ENCODE assay signal across 10 mouse cellular contexts in the genomic region with DNA sequence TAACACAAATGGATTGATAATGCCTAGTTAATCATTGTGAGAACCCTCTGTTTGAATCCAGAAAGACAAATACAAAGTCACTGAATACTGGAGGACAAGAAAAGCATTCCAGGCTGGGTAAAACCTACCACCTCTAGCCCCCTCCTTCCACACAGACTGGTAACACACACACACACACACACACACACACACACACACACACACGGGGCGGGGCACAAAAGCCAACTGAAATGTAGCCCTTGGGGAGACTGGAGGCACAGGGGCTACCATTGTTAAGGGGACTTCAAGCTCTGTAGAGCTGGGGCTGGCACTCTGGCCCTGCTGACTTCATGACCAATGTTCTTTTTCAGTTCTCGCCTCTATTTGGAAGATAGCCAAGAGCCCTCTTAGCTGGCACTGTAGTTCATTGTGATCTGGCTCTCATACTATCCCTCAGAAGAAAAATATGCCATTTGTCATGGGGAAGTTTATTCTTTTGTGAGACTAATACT. TPM values are rescaled to one million over a fixed set of nuclear protein-coding genes. Genes with fewer than 3 reads are reported as not detected.
DNase-seq lines count a peak whose midpoint lies in the region; ATAC-seq and TF ChIP-seq lines count a peak whose summit lies in the region.
"Had no signal": no experiment of that assay in that cellular context is flagged by ENCODE, and none has a peak within 500 bp of the region (broad histone marks: within the 10 kb centered on the region; RNA-seq: fewer than 3 reads in every experiment).

No protein-coding gene starts in this region.

- peaks cover 21% of the 10 kb centered on the region for H3K4me1 ChIP-seq in forebrain, embryonic 13.5 days
- H3K4me1 ChIP-seq in forebrain, embryonic 11.5 days (replicated peaks; ENCODE audit: control insufficient read depth, insufficient read depth, low read length), result 0 out of 2 replicates have a peak, but pooled peaks cover 3% of the 10 kb centered on the region
- peaks cover 5% of the 10 kb centered on the region for H3K4me1 ChIP-seq in lung, embryonic 16.5 days (replicated peaks; ENCODE audit: control insufficient read depth, insufficient read depth, low read length)
- H3K4me1 ChIP-seq in lung, adult 2 months (ENCODE audit: control insufficient read depth, insufficient read depth, low read length), result no peaks in the 10 kb centered on the region; the same call in 1 of the 2 replicates
- 0 out of 2 replicates have a peak, but pooled peaks cover 6% of the 10 kb centered on the region for H3K4me1 ChIP-seq in hindbrain, embryonic 14.5 days (replicated peaks; ENCODE audit: control insufficient read depth, insufficient read depth, low read length)
- no peaks in the 10 kb centered on the region for H3K4me1 ChIP-seq in neural tube, embryonic 14.5 days (ENCODE audit: control insufficient read depth, insufficient read depth, low read length)

- no peaks in the 10 kb centered on the region for H3K36me3 ChIP-seq in forebrain, embryonic 13.5 days (ENCODE audit: poor library complexity, severe bottlenecking)
- H3K36me3 ChIP-seq in forebrain, embryonic 11.5 days (ENCODE audit: control insufficient read depth, insufficient read depth, low read length), result no peaks in the 10 kb centered on the region
- no peaks in the 10 kb centered on the region for H3K36me3 ChIP-seq in lung, embryonic 16.5 days (ENCODE audit: control insufficient read depth, insufficient read depth, low read length)
- H3K36me3 ChIP-seq in hindbrain, embryonic 14.5 days (replicated peaks; ENCODE audit: control insufficient read depth, insufficient read depth), result no peaks in the 10 kb centered on the region
- H3K36me3 ChIP-seq in neural tube, embryonic 14.5 days (ENCODE audit: control insufficient read depth, insufficient read depth, low read length), result no peaks in the 10 kb centered on the region

- no peak overlapping the region for H3K9ac ChIP-seq in forebrain, embryonic 13.5 days
- no peak overlapping the region for H3K9ac ChIP-seq in forebrain, embryonic 11.5 days (ENCODE audit: low read length)
- H3K9ac ChIP-seq in lung, embryonic 16.5 days (ENCODE audit: low read length), result no peak overlapping the region
- no peak overlapping the region for H3K9ac ChIP-seq in hindbrain, embryonic 14.5 days
- no peak overlapping the region for H3K9ac ChIP-seq in neural tube, embryonic 14.5 days (replicated peaks; ENCODE audit: low read depth, low read length)

- H3K4me2 ChIP-seq in forebrain, embryonic 13.5 days, result no peak overlapping the region
- H3K4me2 ChIP-seq in forebrain, embryonic 11.5 days (ENCODE audit: low read depth, low read length, severe bottlenecking), result no peak overlapping the region
- H3K4me2 ChIP-seq in lung, embryonic 16.5 days (ENCODE audit: low read depth, low read length), result no peak overlapping the region
- H3K4me2 ChIP-seq in hindbrain, embryonic 14.5 days (replicated peaks), result no peak overlapping the region
- no peak overlapping the region for H3K4me2 ChIP-seq in neural tube, embryonic 14.5 days (ENCODE audit: low read depth, low read length)

- no peak for TF ChIP-seq CTCF in lung, adult 2 months (IDR thresholded peaks at IDR 0.05; ENCODE audit: insufficient read depth, low read length)
- TF ChIP-seq CTCF in gastrocnemius, adult 2 months (IDR thresholded peaks at IDR 0.05), result no peak

- DNase-seq in forebrain, embryonic 11.5 days (ENCODE audit: low spot score), result no peak
- DNase-seq in lung, adult 2 months, result no peak
- DNase-seq in hindbrain, embryonic 14.5 days (ENCODE audit: low spot score), result peak; percentile 46
- DNase-seq in left cerebral cortex, postnatal 36 days (ENCODE audit: low spot score in 2 of 2), result no peak
- DNase-seq in gastrocnemius, adult 2 months, result no peak
- DNase-seq: cerebellum, postnatal 14 days had no signal

- ATAC-seq in forebrain, embryonic 13.5 days, result peak; percentile 17; the same call in 1 of the 2 replicates
- no peak for ATAC-seq in forebrain, embryonic 11.5 days (replicated peaks; ENCODE audit: low FRiP score)
- ATAC-seq in lung, embryonic 16.5 days (ENCODE audit: low read depth), result peak; percentile 56
- peak; percentile 78; the same call in 1 of the 2 replicates for ATAC-seq in hindbrain, embryonic 14.5 days (ENCODE audit: low FRiP score)
- ATAC-seq in neural tube, embryonic 14.5 days (ENCODE audit: low read depth), result peak; percentile 50; the same call in 1 of the 2 replicates
- ATAC-seq: activated CD4-positive, CD25-positive, alpha-beta regulatory T cell, adult 4 months had no signal

- H3K4me3 ChIP-seq in forebrain, embryonic 13.5 days, result no peak overlapping the region
- H3K4me3 ChIP-seq in forebrain, embryonic 11.5 days (ENCODE audit: low read depth, low read length), result no peak overlapping the region
- H3K4me3 ChIP-seq in lung, embryonic 16.5 days (ENCODE audit: low read length), result no peak overlapping the region
- H3K4me3 ChIP-seq in lung, adult 2 months (replicated peaks; ENCODE audit: extremely low read depth, low read depth, low read length), result no peak overlapping the region
- H3K4me3 ChIP-seq in hindbrain, embryonic 14.5 days (replicated peaks; ENCODE audit: low read length), result no peak overlapping the region
- no peak overlapping the region for H3K4me3 ChIP-seq in neural tube, embryonic 14.5 days (ENCODE audit: low read depth, low read length)
- H3K4me3 ChIP-seq in gastrocnemius, adult 2 months, result no peak overlapping the region

- intact Hi-C loops in left cerebral cortex, postnatal 36 days (cut with DNase I), result no loop called here
- intact Hi-C loops in gastrocnemius, adult 2 months (cut with DNase I), result no loop called here

- H3K27ac ChIP-seq in forebrain, embryonic 13.5 days, result no peak overlapping the region
- no peak overlapping the region for H3K27ac ChIP-seq in forebrain, embryonic 11.5 days (ENCODE audit: low read depth, low read length)
- H3K27ac ChIP-seq in lung, embryonic 16.5 days (ENCODE audit: low read length), result peak overlapping the region; percentile 74
- no peak overlapping the region; the same call in 1 of the 2 replicates for H3K27ac ChIP-seq in hindbrain, embryonic 14.5 days
- H3K27ac ChIP-seq in neural tube, embryonic 14.5 days (ENCODE audit: low read depth, low read length), result no peak overlapping the region
- H3K27ac ChIP-seq in gastrocnemius, adult 2 months, result no peak overlapping the region

- no peaks in the 10 kb centered on the region for H3K9me3 ChIP-seq in forebrain, embryonic 13.5 days (replicated peaks)
- no peaks in the 10 kb centered on the region for H3K9me3 ChIP-seq in forebrain, embryonic 11.5 days (ENCODE audit: control insufficient read depth, low read length)
- no peaks in the 10 kb centered on the region for H3K9me3 ChIP-seq in lung, embryonic 16.5 days (ENCODE audit: control insufficient read depth, low read length)
- H3K9me3 ChIP-seq in hindbrain, embryonic 14.5 days (ENCODE audit: control insufficient read depth, low read length), result no peaks in the 10 kb centered on the region
- no peaks in the 10 kb centered on the region for H3K9me3 ChIP-seq in neural tube, embryonic 14.5 days (ENCODE audit: control insufficient read depth, low read length)

- 0 out of 2 replicates have a peak, but pooled peaks cover 4% of the 10 kb centered on the region for H3K27me3 ChIP-seq in forebrain, embryonic 13.5 days
- no peaks in the 10 kb centered on the region for H3K27me3 ChIP-seq in forebrain, embryonic 11.5 days (ENCODE audit: control insufficient read depth, insufficient read depth, low read length)
- no peaks in the 10 kb centered on the region for H3K27me3 ChIP-seq in lung, embryonic 16.5 days (ENCODE audit: control insufficient read depth, insufficient read depth, low read depth, low read length)
- peaks cover 17% of the 10 kb centered on the region for H3K27me3 ChIP-seq in hindbrain, embryonic 14.5 days (ENCODE audit: control insufficient read depth, insufficient read depth, low read length)
- no peaks in the 10 kb centered on the region; the same call in 1 of the 2 replicates for H3K27me3 ChIP-seq in neural tube, embryonic 14.5 days (ENCODE audit: control insufficient read depth, insufficient read depth, low read length)

- TF ChIP-seq POLR2A in lung, adult 2 months (IDR thresholded peaks at IDR 0.05; ENCODE audit: borderline replicate concordance, extremely low read depth, low read depth, low read length), result no peak

- 47% methylated on average over 3 of the region's 3 CpGs for WGBS in forebrain, embryonic 13.5 days
- 76% methylated on average over 3 of the region's 3 CpGs for WGBS in forebrain, embryonic 11.5 days
- WGBS in lung, embryonic 16.5 days, result 27% methylated on average over 3 of the region's 3 CpGs
- 45% methylated on average over 3 of the region's 3 CpGs for WGBS in lung, adult 2 months
- 58% methylated on average over 3 of the region's 3 CpGs for WGBS in hindbrain, embryonic 14.5 days
- WGBS in neural tube, embryonic 14.5 days, result 43% methylated on average over 3 of the region's 3 CpGs

RNA-seq across cellular contexts. Expression of gene Ptpn21, which starts 3.9 kb away (rescaled TPM):
- polyA plus RNA-seq in forebrain, embryonic 13.5 days (2015; fragmentation: Nextera tagmentation; extraction: Ambion mirVana), result 6.4 and 6.5 TPM in 2 replicates
- polyA plus RNA-seq in forebrain, embryonic 11.5 days (2014; fragmentation: Nextera tagmentation; extraction: Ambion mirVana), result 12.0 and 12.8 TPM in 2 replicates
- 8.4 and 9.5 TPM in 2 replicates for polyA plus RNA-seq in lung, embryonic 16.5 days (2015; fragmentation: Nextera tagmentation; extraction: Ambion mirVana)
- 29.0 and 38.6 TPM in 2 replicates for polyA plus RNA-seq in lung, adult 2 months (2012; rRNA removed)
- polyA plus RNA-seq in hindbrain, embryonic 14.5 days (2014; fragmentation: Nextera tagmentation; extraction: Ambion mirVana), result 2.9 and 4.9 TPM in 2 replicates
- 4.2 and 4.7 TPM in 2 replicates for polyA plus RNA-seq in neural tube, embryonic 14.5 days (2014; fragmentation: Nextera tagmentation; extraction: Ambion mirVana)
- 10 to 100 TPM; 10.2 to 11.6 TPM for total RNA-seq in left cerebral cortex, postnatal 36 days (2021)
- 10 to 100 TPM; 32.8 to 34.9 TPM for total RNA-seq in gastrocnemius, adult 2 months (2021)

RNA-seq across cellular contexts. Expression of gene Zc3h14, which starts 5.7 kb away (rescaled TPM):
- 125 and 126 TPM in 2 replicates for polyA plus RNA-seq in forebrain, embryonic 13.5 days (2015; fragmentation: Nextera tagmentation; extraction: Ambion mirVana)
- polyA plus RNA-seq in forebrain, embryonic 11.5 days (2014; fragmentation: Nextera tagmentation; extraction: Ambion mirVana), result 176 and 179 TPM in 2 replicates
- polyA plus RNA-seq in lung, embryonic 16.5 days (2015; fragmentation: Nextera tagmentation; extraction: Ambion mirVana), result 113 and 120 TPM in 2 replicates
- 34.5 and 48.0 TPM in 2 replicates for polyA plus RNA-seq in lung, adult 2 months (2012; rRNA removed)
- polyA plus RNA-seq in hindbrain, embryonic 14.5 days (2014; fragmentation: Nextera tagmentation; extraction: Ambion mirVana), result 120 and 123 TPM in 2 replicates
- 126 and 137 TPM in 2 replicates for polyA plus RNA-seq in neural tube, embryonic 14.5 days (2014; fragmentation: Nextera tagmentation; extraction: Ambion mirVana)
- total RNA-seq in left cerebral cortex, postnatal 36 days (2021), result 100 to 1,000 TPM in 1 of 2 experiments, 10 to 100 TPM in 1; 89.0 to 100 TPM
- 10 to 100 TPM; 45.2 to 47.7 TPM for total RNA-seq in gastrocnemius, adult 2 months (2021)
